Mouse (Mus musculus) liver (tissue): ENCODE results near the gene Afap1l2.

Experiments used
- DNase-seq: peaks from one replicate; pipeline ENCODE4 v3.0.0-alpha.2; 2020; ENCODE audit warnings: mixed read lengths

Afap1l2 gene

DNA sequence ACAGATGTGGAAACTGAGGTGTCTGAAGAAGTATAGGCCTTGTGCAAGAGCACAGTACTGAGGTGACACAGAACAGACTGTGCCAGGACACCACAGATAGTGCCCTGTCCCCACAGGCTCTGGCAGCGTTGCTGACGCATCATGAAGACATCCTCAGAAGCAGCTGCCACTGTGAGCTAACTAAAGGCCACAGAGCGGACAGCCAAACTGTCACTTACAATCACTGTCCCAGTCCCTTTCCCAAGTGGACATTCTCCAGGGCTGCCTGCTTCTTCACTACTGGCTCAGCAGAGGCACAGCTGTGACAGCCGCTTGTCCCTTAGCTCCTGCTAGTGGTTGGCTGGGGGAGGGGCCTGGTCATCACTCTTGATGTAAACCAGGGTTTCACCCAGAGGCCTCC, 33.9 kb downstream of the Afap1l2 start:
- peak; percentile 50 for DNase-seq

DNA sequence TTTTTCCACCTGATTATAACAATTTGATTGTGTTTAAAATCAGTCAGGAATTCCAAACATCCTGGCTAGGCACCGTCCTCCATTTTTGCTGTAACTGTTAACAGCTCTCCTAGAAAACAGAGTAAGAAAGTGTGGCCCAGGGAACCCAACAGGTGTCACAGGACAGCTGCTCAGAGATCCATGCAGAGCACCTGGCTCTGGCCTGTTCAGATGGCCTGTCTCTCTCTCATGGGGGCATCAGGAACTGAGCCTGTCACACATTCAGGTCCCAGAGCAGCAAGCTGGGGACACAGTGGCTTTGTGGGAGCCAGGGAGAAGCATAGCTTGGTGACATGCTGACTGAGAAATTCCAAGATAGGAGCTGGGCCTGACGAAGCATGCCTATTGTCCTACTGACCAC, 35.3 kb downstream of the Afap1l2 start:
- DNase-seq, result no peak

DNA sequence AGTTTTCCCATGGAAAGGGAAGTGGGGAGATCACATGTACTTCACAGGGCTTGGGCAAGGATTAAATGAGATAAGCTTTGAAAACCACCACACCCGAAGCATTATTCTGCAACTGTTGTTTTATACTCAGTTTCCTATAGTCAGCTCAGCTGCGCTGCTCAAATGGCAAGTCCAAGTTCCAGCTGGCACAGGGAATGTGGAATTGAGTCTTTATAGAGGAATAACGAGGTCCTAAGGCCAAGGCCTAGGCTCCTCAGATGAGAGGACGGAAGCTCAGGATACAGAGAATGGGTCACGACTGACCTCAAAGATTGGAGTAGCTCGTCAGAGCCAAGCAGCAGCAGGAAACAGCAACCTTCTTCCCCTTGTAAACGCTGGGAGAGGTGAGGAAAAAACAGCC, 36.7 kb downstream of the Afap1l2 start:
- no peak for DNase-seq

DNA sequence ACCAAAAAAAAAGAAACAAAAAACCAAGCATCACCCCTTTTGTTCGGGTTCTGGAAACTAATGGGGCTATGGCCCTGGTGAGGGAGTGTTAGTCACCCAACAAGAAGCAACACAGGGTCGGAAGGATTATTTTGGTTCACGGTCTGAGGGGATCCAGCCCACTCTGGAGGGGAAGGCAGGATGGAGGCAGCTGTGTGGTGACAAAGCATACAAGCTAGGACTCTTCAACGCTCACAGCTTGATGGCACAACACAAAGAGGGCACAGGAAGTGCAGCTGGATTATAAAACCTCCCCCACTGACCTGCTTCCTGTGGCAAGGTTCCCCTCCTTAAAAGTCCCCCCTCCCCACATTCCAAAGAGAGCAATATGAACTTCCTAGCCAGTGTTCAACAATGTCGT, 44.2 kb downstream of the Afap1l2 start:
- no peak for DNase-seq

DNA sequence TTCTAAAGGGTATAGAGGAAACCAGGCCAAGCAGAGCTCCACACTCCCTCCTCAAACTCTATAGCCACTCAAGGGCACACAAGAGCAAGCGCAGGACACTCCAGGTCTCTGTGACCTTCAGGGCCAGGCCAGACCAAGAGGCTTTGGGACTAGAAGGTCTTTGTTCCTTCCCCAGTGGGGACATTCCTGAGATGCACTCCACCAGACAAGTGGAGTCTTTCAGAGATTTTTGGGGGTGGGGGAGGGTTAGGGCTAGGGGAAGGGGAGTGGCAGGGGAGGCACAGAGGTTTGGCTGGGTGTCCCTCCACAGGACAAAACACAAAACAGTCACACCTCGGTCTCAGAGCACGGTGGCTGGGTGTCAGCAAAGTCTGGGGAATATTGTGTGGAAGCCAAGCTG, 48.4 kb downstream of the Afap1l2 start:
- DNase-seq, result no peak

DNA sequence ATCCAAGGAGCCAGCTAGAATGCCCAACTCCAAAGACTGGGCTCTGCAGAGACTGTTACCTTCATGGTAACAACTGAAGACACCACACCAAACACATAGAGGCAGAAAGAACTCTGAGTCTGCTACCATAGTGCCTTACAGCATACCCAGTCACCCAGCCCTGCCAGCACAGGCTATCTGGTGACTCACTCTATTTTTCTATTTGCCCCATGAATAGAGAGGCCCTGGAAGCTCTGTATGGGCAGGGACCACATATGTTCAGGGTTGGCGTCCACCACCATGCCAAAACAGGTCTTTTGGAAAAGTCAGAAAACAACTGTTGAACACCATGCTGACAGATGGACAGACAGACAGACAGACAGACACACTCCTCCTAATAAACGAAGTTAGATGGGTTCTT, 49.0 kb downstream of the Afap1l2 start:
- no peak for DNase-seq

DNA sequence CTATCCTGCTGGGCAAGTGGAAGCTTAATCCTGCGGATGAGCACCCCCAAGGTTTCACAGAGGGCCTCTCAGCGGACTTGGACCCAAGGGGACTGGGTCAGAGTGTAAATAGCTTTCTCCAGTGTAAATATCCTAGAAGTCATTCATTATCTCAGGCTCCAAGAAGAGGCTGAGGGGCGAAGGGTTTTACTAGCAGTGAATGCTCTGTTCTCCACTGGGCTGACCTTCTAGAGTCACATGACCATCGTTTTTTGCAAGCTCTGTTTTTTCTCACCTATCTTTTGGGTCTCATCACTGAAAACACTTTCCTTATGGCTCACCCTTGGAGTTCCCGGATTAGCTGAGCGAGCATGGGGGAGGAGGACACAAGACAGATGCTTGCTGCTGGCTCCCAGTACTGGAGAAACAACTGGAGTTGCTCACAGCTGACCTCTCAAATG, 49.4 kb downstream of the Afap1l2 start:
- DNase-seq, result no peak

DNA sequence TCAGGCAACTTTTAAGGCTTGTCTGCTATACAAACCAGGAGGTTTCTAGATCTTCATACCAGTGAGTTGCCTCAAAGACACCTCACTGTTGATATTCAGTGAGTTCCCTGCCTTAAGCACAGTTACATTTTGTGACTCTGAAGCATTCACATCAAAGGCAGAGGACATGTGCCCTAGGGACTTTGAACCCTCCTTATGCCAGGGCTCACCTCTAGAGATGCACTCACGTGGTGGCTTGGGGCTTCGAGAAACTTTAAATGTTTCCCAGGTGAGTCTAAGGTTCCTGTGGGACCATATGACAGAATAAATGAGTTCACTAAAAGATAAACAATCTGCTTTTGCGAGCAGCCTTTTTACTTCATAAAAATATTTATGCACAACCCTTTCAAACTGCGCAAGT, 50.0 kb downstream of the Afap1l2 start:
- DNase-seq, result no peak

DNA sequence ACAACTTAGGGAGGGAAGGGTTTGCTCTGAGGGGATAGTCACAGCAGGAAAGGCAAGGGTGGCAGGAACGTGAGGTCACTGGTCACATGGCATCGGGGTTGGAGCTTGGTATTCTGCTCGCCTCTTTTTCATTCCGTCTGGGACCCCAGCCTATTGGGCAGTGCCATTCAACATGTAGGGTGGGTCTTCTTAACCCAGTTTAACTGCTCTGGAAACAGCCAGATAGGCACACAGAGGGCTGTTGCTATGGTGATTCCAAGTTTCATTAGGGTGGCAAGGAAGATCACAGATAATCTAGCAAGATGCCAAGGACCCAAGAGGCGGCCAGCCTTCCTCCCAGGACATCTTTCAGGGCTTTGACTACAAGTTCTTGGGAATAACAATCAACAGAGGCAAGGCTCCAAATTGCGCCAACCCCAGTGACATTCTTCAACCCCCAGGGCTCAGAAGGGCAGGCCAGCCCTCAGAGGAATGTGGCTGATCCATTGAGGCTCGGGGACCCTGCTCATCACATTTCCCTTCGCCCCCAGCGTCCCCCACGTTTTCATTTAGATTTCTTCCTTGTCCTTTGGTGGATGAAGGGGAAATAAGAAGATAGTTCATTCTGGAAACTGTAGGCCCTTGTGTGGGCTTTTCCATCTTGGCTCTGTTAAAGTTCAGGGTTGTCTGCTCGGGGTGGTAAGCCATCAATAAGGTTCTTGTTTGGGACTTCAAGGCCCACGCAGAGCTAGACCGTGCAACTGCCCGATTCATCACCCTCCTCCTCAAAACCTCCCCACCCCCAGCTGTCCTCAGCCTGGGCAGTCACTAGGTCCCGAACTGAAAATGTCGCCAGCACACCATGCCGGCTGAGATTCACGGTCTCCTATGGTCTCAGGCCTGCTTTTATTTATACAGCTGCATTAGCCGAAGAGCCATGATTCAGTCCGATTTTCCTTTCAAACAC, 52.2 kb downstream of the Afap1l2 start:
- DNase-seq, result no peak

DNA sequence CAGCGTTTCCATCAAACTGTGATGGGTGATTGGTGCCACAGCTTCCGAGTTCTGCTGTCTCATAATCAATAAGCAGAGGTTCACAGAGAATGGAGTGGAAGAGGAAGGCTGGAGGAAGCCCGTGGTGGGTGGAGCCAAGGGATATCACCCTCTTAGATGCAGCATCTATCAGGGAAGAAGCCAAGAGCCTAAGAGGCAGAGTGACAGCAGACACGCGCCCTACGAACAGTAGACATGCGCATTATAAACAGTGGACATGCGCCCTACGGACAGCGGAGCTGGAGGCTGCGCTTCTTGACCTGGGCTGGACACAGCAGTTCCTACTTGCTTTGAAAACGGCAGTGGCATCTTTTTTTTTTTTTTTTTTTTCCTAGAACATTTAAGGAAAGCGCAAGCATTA, 53.2 kb downstream of the Afap1l2 start:
- no peak for DNase-seq

DNA sequence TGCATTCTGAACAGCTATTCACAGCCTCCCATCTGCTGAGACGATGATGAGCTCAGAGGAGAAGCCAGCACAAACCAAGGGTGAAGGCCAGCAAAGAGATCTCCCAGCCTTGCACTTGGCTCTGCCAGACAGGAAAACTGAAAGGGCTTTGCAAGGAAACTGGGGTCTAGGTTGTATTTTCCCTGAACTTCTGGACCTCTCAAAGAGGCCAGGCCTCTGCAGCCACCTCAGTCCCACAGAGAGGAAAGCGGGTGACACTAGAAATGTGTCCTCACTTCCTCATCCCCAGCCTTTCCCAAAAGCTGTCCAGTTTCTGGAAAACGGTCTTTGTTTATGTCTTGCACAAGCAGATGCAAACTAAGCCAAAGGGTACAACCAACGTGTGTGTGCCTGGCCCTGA, 54.2 kb downstream of the Afap1l2 start:
- DNase-seq, result no peak

DNA sequence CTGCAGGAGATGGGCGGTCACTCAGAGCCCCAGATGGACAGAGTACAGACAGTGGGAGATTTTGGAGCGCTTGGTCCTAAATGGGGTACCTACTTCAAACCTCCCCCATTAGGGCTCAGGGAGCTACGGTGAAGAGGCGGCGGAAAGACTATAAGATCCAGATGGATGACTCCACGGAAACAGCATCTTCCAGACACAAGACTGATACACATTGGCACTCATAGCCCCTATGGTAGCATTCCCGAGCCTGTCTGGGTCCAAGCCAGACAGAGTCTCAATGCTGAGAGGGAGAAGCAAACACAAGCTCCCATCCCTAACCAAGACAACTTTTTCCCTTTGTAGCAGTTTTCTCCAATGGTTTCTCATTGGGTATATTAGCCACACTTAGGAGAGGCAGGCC, 57.2 kb downstream of the Afap1l2 start:
- DNase-seq, result no peak

DNA sequence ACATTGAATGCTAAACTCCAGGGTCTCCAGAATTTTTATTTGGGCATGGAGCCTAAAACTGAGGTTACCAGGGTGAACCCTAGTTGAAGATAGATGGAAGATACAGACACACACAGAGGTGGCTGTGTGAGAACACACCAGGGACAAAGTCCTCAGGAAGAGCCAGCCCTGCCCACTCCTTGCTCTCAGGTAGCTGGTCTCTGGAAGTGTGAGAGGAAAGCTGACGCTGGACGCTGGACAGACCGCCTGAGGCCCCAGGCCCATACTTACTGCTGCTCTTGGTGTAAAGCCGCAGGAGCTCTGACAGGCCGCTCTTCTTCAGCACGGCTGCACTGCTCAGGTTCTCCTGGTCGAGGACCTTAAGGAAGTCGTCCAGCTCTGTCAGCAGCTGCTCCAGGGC, 58.2 kb downstream of the Afap1l2 start:
- DNase-seq, result no peak

DNA sequence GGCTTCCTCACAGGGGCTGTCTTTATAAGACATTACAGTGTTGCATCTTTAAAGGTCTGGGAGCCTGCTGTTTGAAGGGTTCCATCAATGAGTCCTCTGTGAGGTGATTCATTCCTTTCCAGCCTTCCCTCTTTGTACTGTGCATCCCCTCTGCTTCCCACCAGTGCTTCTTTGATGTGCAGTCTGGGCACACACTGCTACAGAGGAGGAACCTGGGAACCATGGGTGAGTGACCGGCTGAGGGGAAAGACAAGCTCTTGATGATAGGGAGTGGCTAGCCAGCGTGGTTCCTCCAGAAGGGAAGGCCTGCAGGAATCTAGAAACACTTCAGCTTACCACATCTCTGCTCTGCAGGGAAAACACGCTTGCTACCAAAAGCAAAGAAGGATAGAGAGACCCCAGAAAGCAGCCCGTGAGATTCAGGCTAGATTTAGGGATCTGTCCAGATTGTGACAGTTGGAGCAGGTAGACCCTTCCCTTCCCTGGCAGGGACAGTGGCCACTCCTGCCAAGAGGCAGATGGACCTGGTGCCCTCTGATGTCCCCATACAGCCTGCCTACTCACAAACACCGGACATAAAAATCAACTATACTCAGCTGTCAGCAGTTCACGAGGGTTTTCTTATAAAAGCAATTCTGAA, 59.9 kb downstream of the Afap1l2 start:
- DNase-seq, result no peak

DNA sequence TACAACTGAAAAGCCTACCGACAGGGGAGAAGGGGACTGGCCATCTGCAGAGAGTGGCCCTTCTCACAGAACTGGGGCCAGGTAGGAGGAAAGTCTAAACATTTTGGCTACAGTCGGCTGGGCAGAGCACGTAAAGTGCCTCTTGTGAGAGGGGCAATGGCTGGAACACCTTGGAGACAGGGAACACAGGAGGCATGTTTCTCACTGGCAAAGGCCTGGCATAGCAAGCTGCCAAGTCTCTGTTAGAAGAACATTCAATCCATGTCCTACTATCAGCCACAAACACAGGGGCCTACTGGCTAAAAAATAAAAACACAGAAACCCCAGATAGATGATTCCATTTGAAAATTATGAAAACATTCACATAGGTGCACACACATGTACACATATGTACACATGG, 61.3 kb downstream of the Afap1l2 start:
- no peak for DNase-seq

DNA sequence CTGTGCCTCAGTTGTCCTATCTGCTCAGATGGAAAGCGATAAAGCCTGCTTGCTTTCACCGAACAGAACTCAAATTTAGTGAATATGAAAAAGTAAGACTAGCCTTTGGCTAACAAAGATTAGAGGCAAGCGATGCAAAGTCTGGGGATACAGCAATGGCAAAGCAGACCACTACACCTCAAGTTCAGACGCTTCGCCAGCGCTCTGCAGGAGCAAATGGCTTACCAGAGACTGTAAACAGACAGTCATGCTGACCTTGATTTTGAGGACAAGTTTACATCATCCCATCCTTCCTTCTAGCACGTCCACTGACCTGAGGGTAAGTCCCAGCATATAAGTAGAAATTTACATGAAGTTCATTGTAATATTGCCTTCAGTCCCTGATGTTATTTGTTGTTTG, 61.8 kb downstream of the Afap1l2 start:
- DNase-seq, result no peak

DNA sequence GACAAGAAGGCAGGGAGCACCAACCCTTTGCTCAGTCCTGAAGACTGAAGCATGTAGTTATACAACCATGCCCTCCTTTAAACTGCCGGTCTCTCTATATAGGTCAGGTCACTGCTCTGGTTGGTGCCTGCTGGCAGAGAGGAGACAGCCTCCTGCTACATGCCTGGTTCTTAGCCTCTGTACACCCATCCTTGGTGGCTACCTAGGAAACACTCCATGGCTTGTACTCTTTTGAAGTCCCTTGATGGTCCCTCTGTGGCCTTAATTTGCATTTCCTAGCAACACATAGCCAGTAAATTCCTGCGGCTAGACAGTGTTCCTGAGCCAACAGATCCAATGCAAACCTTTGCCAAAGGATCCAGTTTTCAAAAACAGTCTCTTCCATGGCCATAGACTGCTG, 62.4 kb downstream of the Afap1l2 start:
- DNase-seq, result no peak

DNA sequence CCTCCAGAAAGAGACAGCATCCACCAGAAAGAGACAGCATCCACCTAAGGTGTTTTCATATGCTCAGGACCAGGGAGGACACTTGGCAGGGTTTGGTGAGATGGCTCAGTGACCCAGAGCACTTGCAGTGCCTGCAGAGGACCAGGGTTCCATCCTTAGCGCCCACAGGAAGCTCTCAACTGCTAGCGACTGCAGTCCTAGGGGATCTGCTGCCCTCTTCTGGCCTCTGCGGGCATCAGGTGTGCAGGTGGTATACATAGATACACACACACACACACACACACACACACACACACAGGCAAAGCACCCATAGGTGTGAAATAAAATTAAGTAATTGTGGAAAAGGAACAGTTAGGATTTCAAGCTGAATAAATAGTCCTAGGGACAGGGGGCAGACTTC, 63.2 kb downstream of the Afap1l2 start:
- DNase-seq, result no peak

DNA sequence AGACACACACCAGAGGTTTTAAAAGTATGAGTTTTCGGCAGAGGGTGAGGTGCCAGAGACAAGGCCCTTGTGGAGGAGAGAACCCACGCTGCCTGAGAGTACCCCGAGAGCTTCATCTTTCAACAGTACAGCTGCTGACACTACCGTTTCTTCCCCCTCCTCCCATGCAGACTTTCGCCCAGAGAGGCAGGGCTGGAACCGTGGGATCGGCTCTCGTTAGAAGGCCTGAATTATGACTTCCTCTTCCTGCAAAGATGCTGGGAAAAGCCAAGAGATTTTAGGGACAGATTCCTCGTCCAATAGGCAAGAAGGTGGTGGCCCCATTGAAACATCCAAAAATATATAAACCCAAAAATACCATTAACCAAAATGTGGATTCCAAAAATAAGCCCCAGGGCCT, 63.8 kb downstream of the Afap1l2 start:
- no peak for DNase-seq

DNA sequence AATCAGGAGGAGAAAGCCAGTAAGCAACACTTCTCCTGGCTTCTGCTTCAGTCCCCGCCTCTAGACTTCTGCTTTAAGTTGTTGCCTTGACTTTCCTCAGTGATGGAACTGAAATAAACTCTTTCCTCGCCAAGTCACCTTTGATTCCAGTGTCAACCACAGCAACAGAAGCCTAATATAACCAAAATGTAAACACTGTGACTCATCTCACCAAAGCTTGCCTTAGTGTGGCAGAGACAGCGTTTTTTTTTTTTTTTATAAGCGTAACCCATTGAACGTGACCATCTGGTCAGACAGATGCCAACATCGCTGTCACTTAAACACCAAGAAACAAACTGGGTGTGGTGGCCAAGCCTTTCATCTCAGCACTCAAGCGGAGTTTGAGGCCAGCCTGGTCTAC, 65.8 kb downstream of the Afap1l2 start:
- no peak for DNase-seq

DNA sequence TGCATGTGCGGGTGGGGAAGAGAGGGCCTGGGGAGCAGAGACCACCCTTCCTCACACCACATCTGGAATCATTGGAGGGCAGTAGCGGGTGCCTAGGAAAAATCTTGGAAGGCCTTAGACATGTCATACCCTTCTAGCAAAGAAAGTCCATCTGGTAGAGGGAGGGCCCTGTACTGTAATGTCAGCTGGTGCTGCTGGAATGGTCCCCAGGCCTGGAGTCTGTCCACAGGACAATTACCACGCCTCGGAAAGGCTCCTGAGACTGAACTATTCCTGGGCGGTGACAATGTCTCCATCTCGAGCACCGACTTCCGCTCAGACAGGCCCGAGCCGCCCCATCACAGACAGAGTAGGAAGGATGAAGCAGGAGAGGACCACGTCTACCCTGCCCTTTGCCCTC, 67.5 kb downstream of the Afap1l2 start:
- no peak for DNase-seq

DNA sequence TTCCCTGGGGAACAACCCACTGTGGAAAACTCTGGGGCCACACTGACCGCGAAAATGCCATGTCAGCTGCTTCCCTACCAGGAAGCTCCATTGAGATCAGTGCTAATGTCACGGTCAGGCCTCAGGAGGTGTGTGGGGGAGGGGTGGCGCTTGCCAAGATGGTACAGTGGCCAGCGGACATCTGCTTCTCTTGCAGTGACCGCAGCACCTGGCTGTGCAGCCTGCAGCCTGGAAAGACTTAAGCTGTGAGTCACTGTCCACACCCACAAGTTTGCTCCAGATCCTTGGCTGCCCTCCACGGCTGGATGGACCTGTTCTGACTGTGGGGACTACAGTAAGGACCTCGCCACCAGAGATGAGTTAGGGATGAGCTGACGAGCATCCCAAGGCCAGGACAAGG, 68.2 kb downstream of the Afap1l2 start:
- DNase-seq, result no peak

DNA sequence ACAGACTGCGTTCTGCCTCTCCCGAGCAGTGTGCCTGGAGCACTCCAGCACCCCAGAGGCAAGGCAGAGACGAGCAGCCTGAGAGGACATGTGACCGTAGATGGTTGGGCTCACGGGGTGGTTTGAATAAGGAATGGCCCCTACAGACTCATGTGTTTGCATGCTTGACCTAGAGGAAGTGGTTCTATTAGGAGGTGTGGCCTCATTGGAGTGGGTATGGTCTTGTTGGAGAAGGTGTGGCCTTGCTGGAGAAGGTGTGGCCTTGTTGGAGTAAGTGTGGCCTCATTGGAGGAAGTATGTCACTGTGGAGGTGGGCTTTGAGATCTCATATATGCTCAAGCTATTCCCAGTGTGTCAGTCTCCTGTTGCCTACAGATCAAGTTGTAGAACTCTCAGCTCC, 70.1 kb downstream of the Afap1l2 start:
- no peak for DNase-seq

DNA sequence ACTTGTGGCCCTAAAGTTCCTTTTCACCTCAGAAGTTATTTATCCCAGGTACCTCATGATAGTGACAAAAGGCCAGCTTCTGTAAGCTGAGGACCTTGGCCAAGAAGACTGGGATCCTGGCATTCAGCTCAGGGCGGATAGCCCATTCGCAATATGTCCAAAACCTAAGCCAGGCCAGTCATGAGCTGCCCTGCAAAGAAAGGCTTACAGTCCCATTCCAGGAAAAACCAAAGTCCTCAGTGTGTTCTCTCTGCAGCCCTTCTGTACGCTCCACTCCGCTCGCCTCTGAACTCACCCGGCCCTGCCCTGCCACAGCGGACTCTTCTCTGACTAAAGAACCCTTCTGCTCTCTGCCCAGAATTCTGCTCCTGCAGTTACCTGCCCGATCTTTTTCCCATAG, 71.8 kb downstream of the Afap1l2 start:
- no peak for DNase-seq

DNA sequence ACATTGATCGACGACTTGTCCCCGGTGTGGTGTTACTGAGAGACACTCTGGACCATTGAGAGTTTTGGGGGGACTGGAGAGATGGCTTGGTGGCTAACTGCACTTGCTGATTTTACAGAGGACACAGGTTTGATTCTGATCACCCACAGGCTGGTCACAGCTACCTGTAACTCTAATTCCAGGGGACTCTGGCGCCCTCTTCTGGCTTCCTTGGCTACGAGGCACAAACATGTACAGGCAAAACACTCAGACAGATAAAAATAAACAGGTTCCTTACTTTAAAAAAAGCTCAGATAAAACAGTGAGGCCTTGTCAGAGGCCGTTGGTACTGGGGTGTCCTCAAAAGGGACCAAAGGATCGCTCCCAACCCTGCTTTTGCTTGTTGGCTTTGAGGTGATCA, 72.3 kb downstream of the Afap1l2 start:
- DNase-seq, result peak; percentile 14
